Mouse (Mus musculus) bone marrow, adult 2 months (tissue): Measurements from ENCODE around the gene Ice1. TPM values are rescaled to one million over a fixed set of nuclear protein-coding genes. Genes with fewer than 3 reads are reported as not detected.
A peak's percentile ranks its signal among the peaks of the same experiment; 100 is the strongest.

Experiments
- H3K27ac ChIP-seq: fragments of 200-500 bp; 2 replicates; pipeline ENCODE4 v1.5.1; 2012; ENCODE audit warnings: low read depth, mild to moderate bottlenecking, control low read depth, inconsistent platforms, low read length; ENCODE audit not compliant: control insufficient read depth, poor library complexity, insufficient read depth
- H3K4me1 ChIP-seq: fragments of 200-500 bp; 2 replicates; pipeline ENCODE4 v1.6.1; 2011; ENCODE audit warnings: low read length; ENCODE audit not compliant: control insufficient read depth, insufficient read depth
- H3K4me3 ChIP-seq: fragments of 200-500 bp; replicated peaks from 2 replicates; pipeline ENCODE3; 2011; ENCODE audit warnings: mild to moderate bottlenecking, low read depth, low read length, control low read depth; ENCODE audit not compliant: control insufficient read depth
- CTCF ChIP-seq: fragments of 200-500 bp; IDR thresholded peaks from 2 replicates; pipeline ENCODE4 v1.5.1; 2011; ENCODE audit warnings: low read length, control low read depth; ENCODE audit not compliant: control insufficient read depth, insufficient read depth
- POLR2A ChIP-seq: fragments of 200-500 bp; IDR thresholded peaks from 2 replicates; pipeline ENCODE4 v1.6.1; 2011; ENCODE audit warnings: low read depth, mild to moderate bottlenecking, control low read depth, low read length, borderline replicate concordance; ENCODE audit not compliant: control insufficient read depth
- WGBS: fragments of 180-500 bp; shearing (Covaris S2); methylation state at CpG from one replicate; pipeline ENCODE4 v1.1.7; 2018; 5-methylcytosine and 5-hydroxymethylcytosine counted together
- polyA plus RNA-seq: library from polyadenylated mRNA; stranded (reverse); fragments of >200 nt; gene quantifications from 2 replicates; pipeline ENCODE4 v1.2.4, GENCODE M21; 2011; ENCODE audit warnings: low replicate concordance; ENCODE audit not compliant: missing spikeins, insufficient read depth, insufficient read length

The Ice1 gene
- polyA plus RNA-seq, 1 experiment, result 10.2 TPM

- TF ChIP-seq POLR2A (no peak), CTCF (peak; percentile 66)
- WGBS, result 85% methylated on average over 15 of the region's 15 CpGs
Measured at GRCm38 (mm10) chr13:70610431-70611420, 26.7 kb downstream of the Ice1 start.

GRCm38 (mm10) chr13:70609632-70610031 is 27.8 kb downstream of the Ice1 start:
- Histone ChIP-seq H3K4me3 (no peak overlapping the region), H3K27ac (no peak overlapping the region), H3K4me1 (no peaks in the 10 kb centered on the region)
- no peak for TF ChIP-seq CTCF
- no peak for TF ChIP-seq POLR2A
- WGBS, result 86% methylated on average over 3 of the region's 3 CpGs

More at GRCm38 (mm10) chr13:70610431-70611420, 26.7 kb downstream of the Ice1 start:
- Histone ChIP-seq H3K27ac (no peak overlapping the region), H3K4me1 (no peaks in the 10 kb centered on the region), H3K4me3 (no peak overlapping the region)

- WGBS, result 96% methylated on average over 5 of the region's 5 CpGs
- H3K4me1 ChIP-seq, result no peaks in the 10 kb centered on the region
- no peak overlapping the region for H3K4me3 ChIP-seq
- no peak overlapping the region for H3K27ac ChIP-seq
- TF ChIP-seq POLR2A, result no peak
- no peak for TF ChIP-seq CTCF
Measured at GRCm38 (mm10) chr13:70605366-70605765, 32.1 kb downstream of the Ice1 start.

GRCm38 (mm10) chr13:70604723-70605122 is 32.7 kb downstream of the Ice1 start:
- WGBS, result 89% methylated on average over 8 of the region's 8 CpGs
- no peak for TF ChIP-seq POLR2A
- TF ChIP-seq CTCF, result peak; percentile 19; the same call in 1 of the 2 replicates
- H3K4me3 ChIP-seq, result no peak overlapping the region
- no peak overlapping the region for H3K27ac ChIP-seq
- H3K4me1 ChIP-seq, result no peaks in the 10 kb centered on the region

- Histone ChIP-seq H3K4me1 (no peaks in the 10 kb centered on the region), H3K4me3 (no peak overlapping the region), H3K27ac (no peak overlapping the region)
- 74% methylated on average over 1 of the region's 1 CpGs for WGBS
- TF ChIP-seq CTCF, result no peak
- no peak for TF ChIP-seq POLR2A
Measured at GRCm38 (mm10) chr13:70601566-70601965, 35.9 kb downstream of the Ice1 start.

- Histone ChIP-seq H3K4me3 (no peak overlapping the region), H3K4me1 (no peaks in the 10 kb centered on the region), H3K27ac (no peak overlapping the region)
- TF ChIP-seq POLR2A (no peak), CTCF (no peak)
- WGBS, result 48% methylated on average over 12 of the region's 12 CpGs
Measured at GRCm38 (mm10) chr13:70599964-70600619, 37.3 kb downstream of the Ice1 start.

- WGBS, result 93% methylated on average over 4 of the region's 4 CpGs
- H3K4me3 ChIP-seq, result no peak overlapping the region
- H3K27ac ChIP-seq, result no peak overlapping the region
- no peaks in the 10 kb centered on the region for H3K4me1 ChIP-seq
- TF ChIP-seq POLR2A (no peak), CTCF (no peak)
Measured at GRCm38 (mm10) chr13:70598941-70599340, 38.5 kb downstream of the Ice1 start.

- TF ChIP-seq CTCF, result no peak
- TF ChIP-seq POLR2A, result no peak
- H3K4me3 ChIP-seq, result no peak overlapping the region
- H3K27ac ChIP-seq, result no peak overlapping the region
- H3K4me1 ChIP-seq, result no peaks in the 10 kb centered on the region
- 87% methylated on average over 3 of the region's 3 CpGs for WGBS
Measured at GRCm38 (mm10) chr13:70596901-70597300, 40.5 kb downstream of the Ice1 start.

- Histone ChIP-seq H3K4me3 (no peak overlapping the region), H3K4me1 (no peaks in the 10 kb centered on the region), H3K27ac (no peak overlapping the region)
- TF ChIP-seq CTCF (no peak), POLR2A (no peak)
- WGBS, result 89% methylated on average over 7 of the region's 7 CpGs
Measured at GRCm38 (mm10) chr13:70590248-70590762, 47.1 kb downstream of the Ice1 start.
